Mouse (Mus musculus) thymus, adult 2 months (tissue): ENCODE data around the gene Gnai2. TPM values are rescaled to one million over a fixed set of nuclear protein-coding genes. Genes with fewer than 3 reads are reported as not detected.

ENCODE experiments used
- DNase-seq: peaks from one replicate; pipeline ENCODE4 v3.0.0; 2021
- H3K27ac ChIP-seq: fragments of 200-500 bp; 2 replicates; pipeline ENCODE4 v1.5.1; 2012; ENCODE audit warnings: low read length, control low read depth; ENCODE audit not compliant: control insufficient read depth, insufficient read depth
- H3K27me3 ChIP-seq: fragments of 200-500 bp; 2 replicates; pipeline ENCODE4 v1.6.1; 2012; ENCODE audit warnings: mild to moderate bottlenecking, low read length, moderate library complexity, mixed read lengths; ENCODE audit not compliant: control insufficient read depth, insufficient read depth
- H3K36me3 ChIP-seq: fragments of 200-500 bp; 2 replicates; pipeline ENCODE4 v1.6.1; 2012; ENCODE audit warnings: mild to moderate bottlenecking, low read length, moderate library complexity; ENCODE audit not compliant: control insufficient read depth, insufficient read depth
- H3K4me1 ChIP-seq: fragments of 200-500 bp; replicated peaks from 2 replicates; pipeline ENCODE4 v1.6.1; 2012; ENCODE audit warnings: low read length; ENCODE audit not compliant: control insufficient read depth, insufficient read depth
- H3K4me3 ChIP-seq: fragments of 200-500 bp; 2 replicates; pipeline ENCODE4 v1.5.1; 2012; ENCODE audit warnings: mild to moderate bottlenecking, low read length, control low read depth, moderate library complexity; ENCODE audit not compliant: control insufficient read depth, insufficient read depth
- CTCF ChIP-seq: fragments of 200-500 bp; IDR thresholded peaks from 2 replicates; pipeline ENCODE4 v1.5.1; 2012; ENCODE audit warnings: mild to moderate bottlenecking, control low read depth, low read length, moderate library complexity, borderline replicate concordance; ENCODE audit not compliant: control insufficient read depth, poor library complexity, insufficient read depth; ENCODE audit errors: extremely low read depth
- POLR2A ChIP-seq: fragments of 200-500 bp; IDR thresholded peaks from 2 replicates; pipeline ENCODE4 v1.6.1; 2012; ENCODE audit warnings: mild to moderate bottlenecking, low read length, control low read depth, moderate library complexity; ENCODE audit not compliant: control insufficient read depth, poor library complexity, insufficient read depth; ENCODE audit errors: extremely low read depth
- WGBS: fragments of 180-500 bp; shearing (Covaris S2); methylation state at CpG from one replicate; pipeline ENCODE4 v1.1.7; 2018; 5-methylcytosine and 5-hydroxymethylcytosine counted together
- polyA plus RNA-seq: library from polyadenylated mRNA; depleted of rRNA; stranded (reverse); fragments of >200 nt; gene quantifications from 2 replicates; pipeline ENCODE4 v1.2.3, GENCODE M21; 2012

The Gnai2 gene
- polyA plus RNA-seq, 1 experiment: 1,267 TPM

DNA sequence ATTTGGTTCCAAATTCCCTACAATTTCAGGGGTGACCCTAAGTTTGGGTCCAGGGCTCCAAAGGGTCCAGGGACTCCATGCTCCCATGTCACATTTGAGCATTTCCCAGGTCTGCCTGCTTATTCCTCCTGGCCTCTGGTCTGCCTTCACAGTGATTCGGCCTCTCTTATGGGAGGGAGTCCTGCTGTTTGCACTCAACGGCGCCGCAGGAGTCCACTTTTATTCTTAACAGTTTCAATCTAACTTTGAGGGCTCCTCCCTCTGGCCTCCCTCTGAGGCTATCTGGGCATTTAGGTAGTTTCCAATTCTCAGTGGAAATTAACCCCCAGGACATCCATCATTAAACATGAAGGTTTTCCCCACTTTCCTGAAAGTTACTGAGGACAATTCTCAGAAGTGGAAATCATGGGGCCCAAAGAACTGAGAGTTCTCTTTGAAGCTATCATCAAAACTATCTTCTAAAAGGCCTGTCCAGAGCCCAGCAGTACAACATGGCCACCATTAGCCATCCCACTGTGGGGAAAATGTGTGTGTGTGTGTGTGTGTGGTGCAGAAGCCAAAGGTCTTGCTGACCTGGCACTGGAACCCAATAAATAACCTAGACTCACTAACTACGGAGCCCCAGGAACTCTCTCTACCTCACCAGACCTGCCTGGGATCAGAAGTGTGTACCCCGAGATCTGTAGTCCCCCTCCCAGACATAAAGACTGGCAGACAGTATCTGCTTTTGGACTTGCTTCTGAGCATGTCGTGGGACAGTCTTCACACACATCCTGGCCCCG is 40.7 kb downstream of the Gnai2 start:
- H3K4me3 ChIP-seq: no peak overlapping the region
- DNase-seq: no peak
- no peaks in the 10 kb centered on the region for H3K27me3 ChIP-seq
- peak overlapping the region; percentile 1; the same call in 1 of the 2 replicates for H3K27ac ChIP-seq
- H3K4me1 ChIP-seq: no peaks in the 10 kb centered on the region
- 95% methylated on average over 8 of the region's 8 CpGs for WGBS
- no peak for TF ChIP-seq CTCF
- TF ChIP-seq POLR2A: no peak
- H3K36me3 ChIP-seq: peaks cover 6% of the 10 kb centered on the region; the same call in 1 of the 2 replicates

DNA sequence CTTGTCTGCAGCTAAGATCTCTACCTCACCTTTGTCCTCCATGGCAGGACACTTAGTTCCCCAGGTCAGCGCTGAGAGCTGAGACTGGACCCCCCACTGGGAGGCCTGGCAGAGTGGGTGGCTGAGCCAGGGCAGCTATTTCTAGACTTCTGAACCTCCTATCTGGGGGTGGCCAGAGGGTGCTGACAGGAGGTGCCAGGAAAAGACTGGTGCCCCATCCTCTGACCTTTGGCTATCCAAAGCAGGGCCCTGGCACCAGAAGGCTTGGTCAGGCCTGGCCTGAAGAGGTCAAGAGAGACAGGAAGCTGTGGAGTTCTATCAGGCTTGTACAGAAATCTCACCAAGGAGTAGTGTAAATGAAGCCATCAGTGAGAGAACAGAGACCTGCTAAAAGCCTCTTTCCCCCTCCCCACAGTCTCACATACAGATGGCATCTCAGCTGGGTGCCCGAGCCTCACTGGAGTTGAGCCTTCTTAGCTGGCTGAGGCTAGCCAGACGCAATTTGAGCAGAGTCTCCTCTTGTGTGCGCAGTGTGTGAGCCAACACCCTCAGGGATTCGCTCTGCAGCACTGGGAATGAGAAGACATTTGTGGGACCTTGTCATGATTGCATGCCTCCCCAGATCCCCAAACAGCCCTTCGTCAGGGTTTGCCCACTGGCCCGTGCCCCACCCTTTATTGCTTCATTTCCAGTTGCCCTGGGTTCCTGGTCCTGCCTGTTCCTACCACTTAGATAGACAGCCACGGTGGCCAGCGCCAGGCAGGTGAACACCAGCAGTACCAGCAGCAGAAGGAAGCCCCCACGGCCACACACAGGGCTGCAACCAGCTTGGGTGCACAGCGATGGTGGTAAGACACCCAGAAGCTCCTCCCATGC is 41.8 kb downstream of the Gnai2 start:
- H3K27ac ChIP-seq: no peak overlapping the region
- WGBS: 96% methylated on average over 11 of the region's 11 CpGs

DNA sequence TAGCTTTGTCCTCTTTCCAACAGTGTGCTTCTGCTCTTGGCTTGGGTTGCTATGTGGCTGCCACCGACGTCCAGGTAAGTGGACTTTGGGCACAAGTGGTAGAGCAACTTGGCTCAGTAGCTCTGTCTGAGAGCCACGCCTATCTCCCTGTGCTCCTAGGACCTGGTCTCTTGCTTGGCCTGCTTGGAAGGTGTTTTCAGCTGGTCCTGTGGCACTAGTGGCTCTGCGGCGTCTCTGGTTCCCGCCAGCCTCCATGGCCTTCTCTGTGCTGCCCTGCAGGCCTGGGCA is 44.5 kb downstream of the Gnai2 start:
- WGBS: 98% methylated on average over 6 of the region's 6 CpGs
- TF ChIP-seq POLR2A: no peak
- TF ChIP-seq CTCF: no peak
- Histone ChIP-seq H3K36me3 (peaks cover 6% of the 10 kb centered on the region; the same call in 1 of the 2 replicates), H3K4me1 (peaks cover 16% of the 10 kb centered on the region), H3K27me3 (no peaks in the 10 kb centered on the region), H3K27ac (no peak overlapping the region), H3K4me3 (no peak overlapping the region)
- no peak for DNase-seq

More for the DNA sequence above, 41.8 kb downstream of the Gnai2 start:
- DNase-seq: no peak
- Histone ChIP-seq H3K4me3 (no peak overlapping the region), H3K4me1 (peaks cover 7% of the 10 kb centered on the region; the same call in 1 of the 2 replicates), H3K27me3 (no peaks in the 10 kb centered on the region), H3K36me3 (peaks cover 6% of the 10 kb centered on the region; the same call in 1 of the 2 replicates)
- no peak for TF ChIP-seq CTCF
- TF ChIP-seq POLR2A: no peak

DNA sequence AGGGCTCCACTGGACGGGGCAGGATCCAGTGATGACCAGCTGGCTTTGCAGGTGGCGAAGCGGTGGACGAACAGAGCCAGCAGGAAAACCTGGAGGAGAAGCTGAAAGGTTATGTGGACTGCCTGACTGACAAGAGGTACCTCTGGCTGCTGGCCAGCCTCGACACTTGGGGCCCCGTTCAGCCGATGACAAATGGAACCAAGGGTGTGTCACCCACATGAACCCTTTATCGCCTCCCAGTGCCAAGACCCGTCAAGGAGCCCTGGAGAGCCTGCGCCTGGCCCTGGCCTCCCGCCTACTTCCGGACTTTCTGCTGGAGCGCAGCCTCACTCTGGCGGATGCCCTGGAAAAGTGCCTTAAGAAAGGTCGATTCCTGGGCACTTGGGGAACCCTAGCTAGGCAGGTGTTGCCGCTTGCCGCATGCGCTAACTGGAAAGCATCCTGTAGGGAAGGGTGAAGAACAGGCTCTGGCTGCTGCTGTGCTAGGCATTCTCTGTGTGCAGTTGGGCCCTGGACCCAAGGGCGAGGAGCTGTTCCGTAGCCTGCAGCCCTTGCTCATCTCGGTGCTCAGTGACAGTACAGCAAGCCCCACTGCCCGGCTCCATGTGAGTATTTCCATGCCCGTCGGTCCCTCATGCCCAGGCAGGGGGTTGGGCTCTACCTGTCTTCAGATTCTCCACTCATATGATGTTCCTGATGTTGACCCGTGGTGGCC is 45.0 kb downstream of the Gnai2 start:
- TF ChIP-seq POLR2A: no peak
- TF ChIP-seq CTCF: no peak
- Histone ChIP-seq H3K27me3 (no peaks in the 10 kb centered on the region), H3K4me1 (peaks cover 16% of the 10 kb centered on the region), H3K36me3 (peaks cover 6% of the 10 kb centered on the region; the same call in 1 of the 2 replicates), H3K27ac (no peak overlapping the region), H3K4me3 (no peak overlapping the region)
- WGBS: 96% methylated on average over 25 of the region's 25 CpGs
- no peak for DNase-seq

DNA sequence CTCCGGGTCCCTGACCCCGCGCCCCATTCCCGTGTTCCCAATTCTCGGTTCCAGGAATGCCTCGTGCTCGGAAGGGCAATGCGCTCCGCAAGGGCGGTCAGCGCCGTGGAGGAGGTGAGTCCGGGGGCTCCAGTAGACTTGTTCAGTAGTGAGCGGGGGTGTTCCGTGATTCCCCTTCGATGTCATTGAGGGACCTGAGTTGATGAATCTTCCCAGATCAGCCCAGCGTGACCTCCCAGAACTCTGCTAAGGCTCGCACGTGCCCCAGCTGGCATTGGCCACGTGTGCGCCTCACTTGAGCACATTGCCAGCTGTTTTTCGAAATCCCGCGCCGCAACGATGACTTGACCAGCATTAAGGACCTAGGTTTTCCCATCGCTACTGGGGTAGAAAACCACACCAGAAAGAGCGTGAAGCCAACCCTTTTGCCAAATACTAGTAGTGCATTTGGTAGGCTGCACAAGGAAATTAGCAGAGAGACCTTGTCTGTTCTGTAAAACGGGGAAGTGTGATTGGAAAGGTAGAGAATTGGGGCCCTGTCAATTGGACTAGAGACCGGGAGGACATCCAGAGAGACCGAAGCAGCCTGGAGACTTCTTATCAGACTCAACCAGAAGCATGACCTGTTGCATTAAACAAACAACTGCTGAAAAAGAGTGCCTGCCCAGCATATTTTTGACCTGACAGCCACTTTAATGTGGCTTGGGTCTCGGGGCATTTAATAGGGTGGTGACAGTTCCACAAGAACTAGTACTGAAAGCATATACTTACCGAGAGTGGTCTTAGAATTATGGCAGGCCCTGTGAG is 47.1 kb downstream of the Gnai2 start:
- Histone ChIP-seq H3K27ac (no peak overlapping the region), H3K4me1 (peaks cover 16% of the 10 kb centered on the region), H3K4me3 (peak overlapping the region; percentile 59), H3K36me3 (0 out of 2 replicates have a peak, but pooled peaks cover 6% of the 10 kb centered on the region), H3K27me3 (no peaks in the 10 kb centered on the region)
- TF ChIP-seq POLR2A: no peak
- no peak for DNase-seq
- 1% methylated on average over 33 of the region's 33 CpGs for WGBS
